Mouse (Mus musculus) subcutaneous adipose tissue, adult 2 months (tissue): ENCODE results near the gene Ubap1l. TPM values are rescaled to one million over a fixed set of nuclear protein-coding genes. Genes with fewer than 3 reads are reported as not detected.

ENCODE experiments used
- polyA plus RNA-seq: library from polyadenylated mRNA; depleted of rRNA; stranded (reverse); fragments of >200 nt; gene quantifications from 2 replicates; pipeline ENCODE4 v1.2.3, GENCODE M21; 2012; ENCODE audit warnings: low replicate concordance; rRNA removed

The Ubap1l gene
- 0.16 and 0.27 TPM in 2 replicates for polyA plus RNA-seq

DNA sequence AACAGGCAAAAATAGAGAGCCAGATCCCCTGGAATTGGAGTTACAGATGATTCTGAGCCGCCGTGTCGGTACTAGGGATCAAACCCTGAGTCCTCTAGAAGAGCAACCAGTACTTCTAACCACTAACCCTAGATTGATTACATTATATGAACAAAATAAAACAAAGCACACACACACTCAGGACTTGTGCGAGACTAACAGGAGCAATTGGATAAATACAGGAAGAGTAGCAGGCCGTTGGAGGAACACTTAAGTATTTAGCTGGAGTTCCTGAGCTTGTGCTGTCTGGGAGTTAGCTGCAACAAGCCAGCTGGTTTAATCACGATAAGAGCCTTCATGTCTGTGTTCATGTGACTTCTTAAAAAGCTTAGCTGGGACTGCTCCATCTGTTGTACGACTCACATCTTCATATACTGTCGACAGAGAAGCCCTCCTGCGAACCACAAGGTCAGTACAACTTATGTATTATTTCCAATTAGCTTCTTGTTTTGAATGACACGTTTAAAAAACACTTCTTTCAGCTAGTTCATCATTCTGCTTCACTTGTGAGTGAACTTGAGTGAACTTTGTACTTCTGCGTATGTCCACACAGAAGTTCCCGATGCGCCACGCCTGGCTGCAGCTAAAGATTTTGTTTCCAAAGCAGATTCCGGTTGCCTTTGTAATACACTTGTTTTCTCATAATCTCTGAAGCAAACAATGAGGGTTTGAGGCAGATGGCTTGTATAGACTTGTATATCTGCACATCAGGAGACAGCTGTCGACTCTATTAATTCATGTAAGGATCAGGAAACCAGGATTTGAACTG is at the start of gene Ubap1l:
Ubap1l (plus strand) TSS at position 401 of the 808 bp plus-strand sequence.

DNA sequence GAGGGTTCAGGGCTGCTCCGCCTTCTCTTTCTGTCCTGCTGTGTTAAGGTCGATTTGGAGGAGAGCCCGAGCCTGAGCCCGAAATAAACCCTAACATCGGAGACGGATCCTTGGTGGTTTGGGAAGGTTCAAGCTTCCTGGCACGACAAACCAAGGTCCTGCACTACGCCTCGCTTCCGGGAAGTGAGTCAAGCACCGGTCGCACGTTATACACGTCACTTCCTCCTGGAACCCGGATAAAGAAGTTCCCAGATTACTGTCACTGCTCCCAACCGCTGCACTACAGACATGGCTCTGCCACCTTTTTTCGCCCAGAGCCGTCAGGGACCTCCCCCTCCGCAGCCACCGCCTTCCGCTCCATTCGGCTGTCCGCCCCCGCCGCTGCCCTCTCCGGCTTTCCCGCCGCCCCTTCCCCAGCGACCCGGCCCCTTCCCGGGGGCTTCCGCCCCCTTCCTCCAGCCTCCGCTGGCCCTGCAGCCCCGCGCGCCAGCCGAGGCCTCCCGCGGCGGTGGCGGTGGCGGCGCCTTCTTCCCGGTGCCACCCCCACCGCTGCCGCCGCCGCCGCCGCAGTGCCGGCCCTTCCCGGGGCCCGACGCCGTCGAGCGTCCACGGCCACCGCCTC is 14.9 kb upstream of the Ubap1l start, which contains the start of gene Pdcd7:
Pdcd7 (plus strand) TSS at position 251 of the 622 bp plus-strand sequence.

DNA sequence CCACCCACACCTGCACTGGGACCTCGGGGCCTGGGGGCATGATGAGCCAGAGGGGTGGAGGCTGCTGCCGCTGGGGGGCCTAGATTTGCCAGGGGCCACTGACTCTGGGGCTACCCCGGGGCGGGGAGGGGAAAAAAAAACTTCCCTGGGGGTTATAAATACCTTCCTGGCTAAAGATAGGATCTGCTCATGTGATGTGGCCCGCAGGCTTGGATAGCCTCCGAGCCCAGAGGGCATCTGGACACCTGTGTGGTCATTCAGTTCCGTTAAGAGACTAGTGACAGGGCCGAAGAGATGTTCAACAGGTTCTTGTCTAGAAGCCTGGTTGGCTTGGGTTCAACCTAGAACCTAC is 30.7 kb downstream of the Ubap1l start, which contains the start of gene Kbtbd13:
Kbtbd13 (minus strand) TSS at position 40 of the 352 bp plus-strand sequence.

DNA sequence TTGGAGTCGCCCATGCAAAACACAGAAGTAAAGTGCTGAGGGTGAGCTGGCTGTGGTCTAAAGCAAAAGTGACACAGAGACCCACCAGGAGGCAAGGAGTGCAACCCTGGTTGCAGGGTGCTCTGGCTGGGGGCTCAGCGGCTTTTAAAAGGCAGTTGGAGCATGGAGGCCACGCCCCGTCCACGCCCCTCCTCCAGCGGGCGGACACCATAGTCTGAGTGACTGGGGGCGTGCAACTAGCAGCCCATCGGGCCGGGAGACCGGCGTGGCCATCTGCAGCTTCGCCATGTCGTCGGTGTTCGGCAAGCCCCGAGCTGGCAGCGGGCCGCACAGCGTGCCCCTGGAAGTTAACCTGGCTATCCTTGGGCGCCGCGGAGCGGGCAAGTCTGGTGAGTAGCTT is 37.4 kb downstream of the Ubap1l start, which contains the start of gene Rasl12:
Rasl12 (plus strand) TSS at position 228 of the 400 bp plus-strand sequence.

GRCm38 (mm10) chr9:65422760-65423501 is 62.1 kb downstream of the Ubap1l start, which contains the start of gene Slc51b:
Slc51b (minus strand) TSS chr9:65422955.

Other genes with a start within 250 kb of the Ubap1l start
- gene Igdcc3, start 219.9 kb upstream of the Ubap1l start, polyA plus RNA-seq, result 0.64 and 3.8 TPM in 2 replicates
- gene Parp16, start 165.7 kb upstream of the Ubap1l start, polyA plus RNA-seq, result 14.8 and 20.1 TPM in 2 replicates
- 17.1 and 26.0 TPM in 2 replicates for gene Cilp, start 95.9 kb upstream of the Ubap1l start, polyA plus RNA-seq
- gene Clpx, start 66.8 kb upstream of the Ubap1l start, polyA plus RNA-seq, result 13.1 and 16.5 TPM in 2 replicates
- gene Pdcd7, start 14.9 kb upstream of the Ubap1l start, polyA plus RNA-seq, result 6.5 and 10.1 TPM in 2 replicates
- 1.8 and 2.6 TPM in 2 replicates for gene Kbtbd13, start 30.6 kb downstream of the Ubap1l start, polyA plus RNA-seq
- 45.7 and 82.2 TPM in 2 replicates for gene Rasl12, start 37.5 kb downstream of the Ubap1l start, polyA plus RNA-seq
- gene Slc51b, start 61.9 kb downstream of the Ubap1l start, polyA plus RNA-seq, result not detected in 2 replicates
- 12.4 and 14.4 TPM in 2 replicates for gene Mtfmt, start 74.7 kb downstream of the Ubap1l start, polyA plus RNA-seq
- 40.3 and 57.6 TPM in 2 replicates for gene Spg21, start 99.9 kb downstream of the Ubap1l start, polyA plus RNA-seq
- gene Ankdd1a, start 159.2 kb downstream of the Ubap1l start, polyA plus RNA-seq, result 0.45 and 0.82 TPM in 2 replicates
- gene Plekho2, start 219.0 kb downstream of the Ubap1l start, polyA plus RNA-seq, result 34.8 and 57.1 TPM in 2 replicates
- 0.20 and 1.8 TPM in 2 replicates for gene Pif1, start 226.1 kb downstream of the Ubap1l start, polyA plus RNA-seq